In the genomic region with DNA sequence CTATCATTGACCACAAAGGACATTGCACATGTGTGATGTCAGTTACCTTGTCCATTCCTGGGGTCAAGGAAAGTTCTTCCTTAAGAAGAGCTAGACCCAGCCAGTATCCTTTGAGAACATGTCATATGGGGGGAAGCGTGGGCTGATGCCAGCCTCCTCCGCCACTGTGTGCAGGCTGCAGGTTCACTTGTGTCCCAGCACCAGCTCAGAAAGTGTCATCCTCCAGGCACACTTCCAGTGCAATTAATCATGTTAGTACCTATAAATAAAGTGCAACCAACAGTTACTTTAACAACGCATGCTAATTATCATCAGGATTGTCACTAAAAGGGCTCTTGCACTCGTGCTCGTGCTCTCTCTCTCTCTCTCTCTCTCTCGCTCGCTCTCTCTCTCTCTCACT, we compare ENCODE assay signal across 21 mouse cellular contexts.
A peak's percentile ranks its signal among the peaks of the same experiment; 100 is the strongest.
DNase-seq lines count a peak whose midpoint lies in the region; ATAC-seq and TF ChIP-seq lines count a peak whose summit lies in the region.
"Had no signal": no experiment of that assay in that cellular context is flagged by ENCODE, and none has a peak within 500 bp of the region (broad histone marks: within the 10 kb centered on the region; RNA-seq: fewer than 3 reads in every experiment).

No protein-coding gene starts in this region.

- no peak for DNase-seq in frontal cortex, postnatal 25 days (ENCODE audit: low spot score in 2 of 2)
- DNase-seq in layer of hippocampus, adult 9-11 months = peak; percentile 40
- DNase-seq in layer of hippocampus, postnatal 36 days = no peak
- DNase-seq in brain, embryonic 14.5 days (ENCODE audit: low read depth) = peak; percentile 47
- DNase-seq in right cerebral cortex, postnatal 14 days = peak; percentile 9
- DNase-seq: adrenal gland, adult 8-10 months; cerebellum, adult 9-10 months; gastrocnemius, postnatal 14 days; heart, adult 18-20 months; heart, postnatal 14 days; kidney, adult 9 months; kidney, postnatal 14 days; lung, adult 18-20 months; lung, postnatal 10 days; thymus, postnatal 25 days had no signal

- TF ChIP-seq CTCF in brain, embryonic 14.5 days (IDR thresholded peaks at IDR 0.05; ENCODE audit: borderline replicate concordance, extremely low read depth, insufficient read depth, insufficient read length) = no peak

- TF ChIP-seq POLR2A in brain, embryonic 14.5 days (IDR thresholded peaks at IDR 0.05; ENCODE audit: borderline replicate concordance, extremely low read depth, insufficient read depth, insufficient read length, poor library complexity, severe bottlenecking) = no peak

- 0 out of 2 replicates have a peak, but pooled peaks have one; percentile 34 for ATAC-seq in frontal cortex, adult (ENCODE audit: low TSS enrichment)
- ATAC-seq in erythroblast, adult 5-6 weeks (replicated peaks; ENCODE audit: low FRiP score, poor library complexity, severe bottlenecking) = no peak
- ATAC-seq: activated CD4-positive, CD25-positive, alpha-beta regulatory T cell, adult 4 months; hindbrain, postnatal 0 days; intestine, embryonic 16.5 days; liver, embryonic 12.5 days had no signal

Comparison
In these comparisons a context has a peak if more than half of its experiments do, and no peak if none do; other contexts are left out.
1. DNase-seq: peak in layer of hippocampus, adult 9-11 months (single experiment), brain, embryonic 14.5 days (single experiment) and right cerebral cortex, postnatal 14 days (single experiment); none in frontal cortex, postnatal 25 days (0 of 2) and layer of hippocampus, postnatal 36 days (0 of 2).